Mouse (Mus musculus): ENCODE data around the gene Cald1. TPM values are rescaled to one million over a fixed set of nuclear protein-coding genes. Genes with fewer than 3 reads are reported as not detected.

The Cald1 gene
- polyA plus RNA-seq, 1 experiment from 2014 or later, result 66.1 TPM

DNA sequence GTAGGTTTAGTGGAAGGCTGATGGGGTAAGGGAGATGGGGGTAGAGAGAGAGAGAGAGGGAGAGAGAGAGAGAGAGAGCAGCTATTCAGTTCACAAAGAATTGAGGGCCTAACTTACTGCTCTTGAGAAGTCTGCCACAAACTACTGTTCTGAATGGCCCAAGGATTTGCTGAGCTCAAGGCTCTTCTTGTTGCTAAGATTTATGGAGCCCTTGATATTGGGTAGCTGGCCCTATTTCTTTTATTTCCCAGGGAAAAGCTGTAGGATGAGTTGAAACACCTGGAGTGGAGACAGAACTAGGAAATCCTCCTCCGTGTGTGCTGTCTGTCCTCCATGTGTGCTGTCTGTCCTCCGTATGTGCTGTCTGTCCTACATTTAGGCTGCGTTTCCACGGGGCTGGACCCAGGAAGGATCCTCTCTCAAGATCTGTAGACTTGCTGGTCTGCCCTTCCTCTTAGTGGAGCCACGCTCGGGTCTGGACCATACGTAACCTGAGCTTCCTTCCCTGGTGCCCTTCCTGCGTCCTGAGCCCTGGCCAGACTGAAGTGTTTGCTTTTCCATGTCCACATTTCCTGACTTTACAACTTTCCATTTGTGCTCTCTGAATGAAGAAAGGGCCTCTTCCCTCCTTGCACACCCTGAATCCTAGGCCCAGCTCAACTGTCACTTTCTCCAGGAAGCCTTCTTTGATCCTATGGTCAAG, 131.3 kb downstream of the Cald1 start:
- H3K4me3 ChIP-seq (ENCODE audit: low read length), result no peak overlapping the region
- peaks cover 7% of the 10 kb centered on the region for H3K4me1 ChIP-seq (ENCODE audit: control insufficient read depth, insufficient read depth, low read depth, low read length)
- H3K9me3 ChIP-seq (ENCODE audit: control insufficient read depth, low read length), result no peaks in the 10 kb centered on the region
- H3K4me2 ChIP-seq (ENCODE audit: low read length), result no peak overlapping the region
- H3K36me3 ChIP-seq (ENCODE audit: control insufficient read depth, insufficient read depth, low read length), result no peaks in the 10 kb centered on the region
- ATAC-seq, result no peak
- 85% methylated on average over 8 of the region's 8 CpGs for WGBS
- no peaks in the 10 kb centered on the region for H3K27me3 ChIP-seq (replicated peaks; ENCODE audit: control insufficient read depth, insufficient read depth, low read length)
- H3K27ac ChIP-seq (ENCODE audit: low read depth, low read length), result no peak overlapping the region
- no peak overlapping the region for H3K9ac ChIP-seq (ENCODE audit: low read depth, low read length)

DNA sequence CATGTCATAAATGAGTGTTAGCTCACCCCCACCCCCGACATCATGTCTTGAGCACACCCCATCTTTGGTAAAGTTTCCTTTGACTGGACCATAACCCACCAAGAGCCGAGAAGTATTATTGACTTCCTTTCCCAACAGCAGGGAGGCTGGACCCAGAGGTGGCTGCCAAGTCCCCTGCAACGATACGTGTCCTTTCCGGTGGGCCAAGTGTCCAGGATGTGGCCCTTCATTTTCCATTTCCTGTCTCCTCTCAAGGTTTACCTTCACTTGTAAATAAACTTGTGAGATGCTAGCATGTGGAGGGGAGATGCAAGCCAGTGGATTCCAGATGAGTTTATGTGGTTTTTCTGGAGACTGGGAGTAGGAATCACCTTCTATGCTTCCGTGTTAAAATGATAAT, 132.7 kb downstream of the Cald1 start:
- Histone ChIP-seq H3K9me3 (ENCODE audit: control insufficient read depth, low read length) (no peaks in the 10 kb centered on the region), H3K27me3 (replicated peaks; ENCODE audit: control insufficient read depth, insufficient read depth, low read length) (no peaks in the 10 kb centered on the region), H3K4me2 (ENCODE audit: low read length) (no peak overlapping the region), H3K36me3 (ENCODE audit: control insufficient read depth, insufficient read depth, low read length) (no peaks in the 10 kb centered on the region), H3K27ac (ENCODE audit: low read depth, low read length) (no peak overlapping the region), H3K9ac (ENCODE audit: low read depth, low read length) (no peak overlapping the region), H3K4me3 (ENCODE audit: low read length) (no peak overlapping the region), H3K4me1 (ENCODE audit: control insufficient read depth, insufficient read depth, low read depth, low read length) (peaks cover 7% of the 10 kb centered on the region)
- no peak for ATAC-seq
- WGBS, result 77% methylated on average over 6 of the region's 6 CpGs

DNA sequence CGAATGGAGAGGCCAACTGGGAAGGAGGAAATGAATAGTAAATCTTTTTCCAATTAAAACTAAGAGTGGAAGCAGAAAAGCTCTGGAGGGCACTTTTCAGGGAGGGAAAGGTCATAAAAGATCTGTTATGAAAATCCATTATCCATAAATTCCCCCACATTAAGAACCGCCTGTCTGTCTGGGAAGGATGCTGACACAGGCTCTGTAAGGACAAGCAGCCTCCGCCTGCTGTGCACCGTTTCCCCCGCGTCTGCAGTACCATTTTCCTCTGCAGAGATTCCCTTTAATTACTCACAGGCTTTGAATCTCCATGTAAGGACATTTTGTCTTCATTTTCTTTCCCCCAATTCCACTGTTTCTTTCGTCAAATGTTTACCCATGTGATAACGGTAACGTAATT, 133.2 kb downstream of the Cald1 start:
- no peaks in the 10 kb centered on the region for H3K9me3 ChIP-seq (ENCODE audit: control insufficient read depth, low read length)
- peak overlapping the region; percentile 19; the same call in 1 of the 2 replicates for H3K4me2 ChIP-seq (ENCODE audit: low read length)
- peaks cover 7% of the 10 kb centered on the region for H3K4me1 ChIP-seq (ENCODE audit: control insufficient read depth, insufficient read depth, low read depth, low read length)
- H3K9ac ChIP-seq (ENCODE audit: low read depth, low read length), result no peak overlapping the region
- 57% methylated on average over 9 of the region's 9 CpGs for WGBS
- H3K27me3 ChIP-seq (replicated peaks; ENCODE audit: control insufficient read depth, insufficient read depth, low read length), result no peaks in the 10 kb centered on the region
- peak; percentile 52; the same call in 1 of the 2 replicates for ATAC-seq
- no peak overlapping the region for H3K27ac ChIP-seq (ENCODE audit: low read depth, low read length)
- no peaks in the 10 kb centered on the region for H3K36me3 ChIP-seq (ENCODE audit: control insufficient read depth, insufficient read depth, low read length)
- H3K4me3 ChIP-seq (ENCODE audit: low read length), result no peak overlapping the region

DNA sequence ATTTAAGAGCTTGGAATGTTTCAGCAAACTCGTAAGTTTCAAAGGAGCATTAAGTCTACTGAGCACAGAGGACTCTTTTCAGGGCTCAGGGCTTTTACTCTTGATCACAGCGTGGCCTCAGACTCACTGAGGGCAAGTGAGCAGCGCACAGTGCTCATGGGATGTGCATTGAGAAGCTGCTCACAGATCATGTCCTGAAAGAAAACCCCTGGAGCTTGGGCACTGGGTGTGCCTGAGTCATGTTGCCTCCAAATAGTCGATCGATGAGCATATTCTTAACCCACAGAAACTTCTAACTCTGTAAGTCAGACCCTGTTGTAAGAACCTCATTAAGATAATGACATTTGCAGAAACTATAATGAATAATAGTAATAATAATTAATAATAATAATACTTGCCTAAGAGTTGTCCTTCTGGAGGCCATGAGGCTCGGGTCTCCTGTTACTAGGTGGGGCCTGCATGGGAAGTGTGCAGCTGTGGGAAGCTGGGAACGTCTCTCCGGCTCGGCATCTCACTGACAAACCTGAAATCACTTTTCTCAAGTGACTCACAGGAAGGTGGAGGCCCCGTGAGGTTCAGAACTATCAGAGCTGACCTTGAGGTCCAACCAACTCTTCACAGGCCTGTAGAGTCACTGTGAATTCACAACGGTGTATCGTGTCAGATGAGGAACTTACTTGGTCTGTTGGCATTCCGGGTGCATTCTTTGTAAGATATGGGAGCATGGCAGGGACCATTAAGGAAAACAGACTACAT, 136.8 kb downstream of the Cald1 start:
- Histone ChIP-seq H3K4me3 (ENCODE audit: low read length) (no peak overlapping the region), H3K9me3 (ENCODE audit: control insufficient read depth, low read length) (no peaks in the 10 kb centered on the region), H3K4me1 (ENCODE audit: control insufficient read depth, insufficient read depth, low read depth, low read length) (peaks cover 7% of the 10 kb centered on the region), H3K9ac (ENCODE audit: low read depth, low read length) (no peak overlapping the region), H3K36me3 (ENCODE audit: control insufficient read depth, insufficient read depth, low read length) (no peaks in the 10 kb centered on the region), H3K27ac (ENCODE audit: low read depth, low read length) (no peak overlapping the region), H3K4me2 (ENCODE audit: low read length) (no peak overlapping the region), H3K27me3 (replicated peaks; ENCODE audit: control insufficient read depth, insufficient read depth, low read length) (no peaks in the 10 kb centered on the region)
- no peak for ATAC-seq
- 88% methylated on average over 13 of the region's 13 CpGs for WGBS

DNA sequence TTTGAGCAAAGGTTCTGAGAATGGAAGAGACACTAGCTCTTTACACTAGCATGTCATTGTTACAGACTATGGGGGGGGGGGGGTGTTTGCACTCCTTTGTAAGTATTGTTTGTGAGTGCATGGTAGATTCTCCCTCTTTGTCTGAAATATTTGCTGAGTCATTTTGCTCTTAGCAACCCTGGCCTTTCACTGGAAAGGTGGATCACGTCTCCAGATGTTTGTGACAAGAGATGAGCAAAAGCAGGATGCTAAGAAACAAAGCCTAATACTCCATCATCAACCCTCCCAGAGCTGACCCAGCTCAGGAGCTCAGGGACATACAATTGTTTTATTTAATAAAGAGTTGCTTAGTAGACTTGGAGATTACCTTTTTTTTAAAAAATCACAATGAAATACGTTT, 138.6 kb downstream of the Cald1 start:
- WGBS, result 63% methylated on average over 2 of the region's 2 CpGs
- Histone ChIP-seq H3K9ac (ENCODE audit: low read depth, low read length) (no peak overlapping the region), H3K4me3 (ENCODE audit: low read length) (no peak overlapping the region), H3K4me1 (ENCODE audit: control insufficient read depth, insufficient read depth, low read depth, low read length) (no peaks in the 10 kb centered on the region), H3K27me3 (replicated peaks; ENCODE audit: control insufficient read depth, insufficient read depth, low read length) (no peaks in the 10 kb centered on the region), H3K9me3 (ENCODE audit: control insufficient read depth, low read length) (no peaks in the 10 kb centered on the region), H3K36me3 (ENCODE audit: control insufficient read depth, insufficient read depth, low read length) (no peaks in the 10 kb centered on the region), H3K27ac (ENCODE audit: low read depth, low read length) (no peak overlapping the region), H3K4me2 (ENCODE audit: low read length) (no peak overlapping the region)
- no peak for ATAC-seq

DNA sequence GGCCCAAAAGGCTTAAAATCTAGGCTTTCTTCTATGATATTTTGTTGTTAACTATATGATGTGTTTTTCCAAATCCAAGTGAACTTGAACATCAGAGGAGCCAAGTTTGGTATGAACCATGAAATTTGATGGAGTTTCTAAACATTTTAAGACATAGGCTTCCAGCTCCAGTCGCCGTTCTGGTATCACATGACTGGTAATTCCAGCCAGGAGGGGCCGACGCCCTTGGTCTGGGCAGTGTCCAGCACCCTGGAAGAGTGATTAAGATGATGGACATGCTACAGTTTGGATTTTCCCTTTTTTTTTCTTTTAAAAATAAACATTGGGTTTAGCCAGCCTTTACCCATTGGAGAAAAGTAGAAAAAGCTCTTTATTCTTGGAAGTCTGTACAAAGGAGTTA, 145.6 kb downstream of the Cald1 start:
- Histone ChIP-seq H3K4me3 (ENCODE audit: low read length) (no peak overlapping the region), H3K9ac (ENCODE audit: low read depth, low read length) (no peak overlapping the region), H3K27me3 (replicated peaks; ENCODE audit: control insufficient read depth, insufficient read depth, low read length) (no peaks in the 10 kb centered on the region), H3K36me3 (ENCODE audit: control insufficient read depth, insufficient read depth, low read length) (no peaks in the 10 kb centered on the region; the same call in 1 of the 2 replicates), H3K9me3 (ENCODE audit: control insufficient read depth, low read length) (no peaks in the 10 kb centered on the region), H3K4me2 (ENCODE audit: low read length) (no peak overlapping the region), H3K4me1 (ENCODE audit: control insufficient read depth, insufficient read depth, low read depth, low read length) (no peaks in the 10 kb centered on the region), H3K27ac (ENCODE audit: low read depth, low read length) (no peak overlapping the region)
- no peak for ATAC-seq
- 79% methylated on average over 4 of the region's 4 CpGs for WGBS

DNA sequence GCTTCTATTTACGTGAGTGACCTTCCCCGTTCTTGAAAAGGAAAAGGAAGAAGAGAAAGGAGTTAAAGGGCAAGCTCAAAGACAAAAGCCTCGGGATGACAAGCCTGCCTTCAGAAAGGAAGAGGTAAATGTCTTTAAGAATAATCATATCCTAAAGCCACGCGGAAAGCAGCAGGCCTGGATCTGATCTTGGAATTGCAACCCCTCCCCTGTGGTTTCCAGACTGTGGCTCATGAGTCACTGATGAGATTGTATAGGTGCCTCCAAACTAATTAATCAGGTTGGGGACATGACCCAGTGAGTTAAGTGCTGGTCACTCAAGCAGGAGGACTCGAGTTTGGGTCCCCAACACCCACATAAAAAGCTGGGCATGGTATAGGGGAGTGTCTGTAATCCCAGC, 149.5 kb downstream of the Cald1 start:
- Histone ChIP-seq H3K4me3 (ENCODE audit: low read length) (no peak overlapping the region), H3K9ac (ENCODE audit: low read depth, low read length) (no peak overlapping the region), H3K27me3 (replicated peaks; ENCODE audit: control insufficient read depth, insufficient read depth, low read length) (no peaks in the 10 kb centered on the region), H3K4me1 (ENCODE audit: control insufficient read depth, insufficient read depth, low read depth, low read length) (no peaks in the 10 kb centered on the region), H3K4me2 (ENCODE audit: low read length) (no peak overlapping the region), H3K27ac (ENCODE audit: low read depth, low read length) (no peak overlapping the region), H3K36me3 (ENCODE audit: control insufficient read depth, insufficient read depth, low read length) (no peaks in the 10 kb centered on the region; the same call in 1 of the 2 replicates), H3K9me3 (ENCODE audit: control insufficient read depth, low read length) (no peaks in the 10 kb centered on the region)
- 73% methylated on average over 6 of the region's 6 CpGs for WGBS
- no peak for ATAC-seq

DNA sequence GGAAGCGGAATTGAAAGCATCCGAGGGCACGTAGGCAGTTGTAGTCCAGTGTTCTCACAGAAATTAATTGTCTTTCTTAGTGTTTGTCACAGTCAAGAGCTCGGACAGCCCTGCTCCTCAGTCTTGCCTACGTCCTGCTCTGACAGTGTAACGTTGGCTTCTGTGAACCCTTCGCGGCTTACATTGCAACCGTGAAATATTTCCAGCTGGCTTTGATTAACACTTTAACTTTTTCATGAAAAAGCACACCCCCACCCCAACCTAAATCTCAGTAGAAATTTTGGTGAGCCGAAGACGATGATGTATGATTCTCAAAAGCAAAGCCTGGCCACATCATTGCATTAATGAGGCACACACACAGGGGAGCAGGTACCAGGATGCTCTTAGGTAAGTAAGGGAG, 150.3 kb downstream of the Cald1 start:
- no peaks in the 10 kb centered on the region; the same call in 1 of the 2 replicates for H3K36me3 ChIP-seq (ENCODE audit: control insufficient read depth, insufficient read depth, low read length)
- no peaks in the 10 kb centered on the region for H3K4me1 ChIP-seq (ENCODE audit: control insufficient read depth, insufficient read depth, low read depth, low read length)
- H3K27ac ChIP-seq (ENCODE audit: low read depth, low read length), result no peak overlapping the region
- H3K9me3 ChIP-seq (ENCODE audit: control insufficient read depth, low read length), result no peaks in the 10 kb centered on the region
- WGBS, result 89% methylated on average over 11 of the region's 11 CpGs
- H3K27me3 ChIP-seq (replicated peaks; ENCODE audit: control insufficient read depth, insufficient read depth, low read length), result no peaks in the 10 kb centered on the region
- no peak for ATAC-seq
- no peak overlapping the region for H3K4me2 ChIP-seq (ENCODE audit: low read length)
- H3K9ac ChIP-seq (ENCODE audit: low read depth, low read length), result no peak overlapping the region
- H3K4me3 ChIP-seq (ENCODE audit: low read length), result no peak overlapping the region

DNA sequence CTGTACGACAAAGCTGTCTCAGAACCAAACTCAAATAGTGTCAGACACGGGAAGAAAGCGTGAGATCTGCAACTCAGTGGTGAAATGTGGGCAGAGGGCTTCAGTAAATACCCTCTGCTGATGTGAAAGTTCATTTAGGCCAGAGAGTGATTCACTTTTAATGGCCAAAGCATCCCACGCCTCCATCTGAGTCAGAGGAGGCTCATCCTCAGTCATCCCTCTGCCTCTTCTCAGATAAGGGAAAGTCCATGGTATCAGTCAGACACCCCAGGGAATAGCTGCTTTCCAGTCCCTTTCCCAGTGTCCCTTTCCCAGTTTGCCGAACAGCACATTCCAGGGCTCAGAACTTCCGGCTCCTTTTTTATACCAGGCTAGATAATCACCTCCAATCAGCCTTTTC, 151.2 kb downstream of the Cald1 start:
- H3K4me1 ChIP-seq (ENCODE audit: control insufficient read depth, insufficient read depth, low read depth, low read length), result no peaks in the 10 kb centered on the region
- H3K9me3 ChIP-seq (ENCODE audit: control insufficient read depth, low read length), result no peaks in the 10 kb centered on the region
- no peak for ATAC-seq
- no peaks in the 10 kb centered on the region for H3K27me3 ChIP-seq (replicated peaks; ENCODE audit: control insufficient read depth, insufficient read depth, low read length)
- H3K4me3 ChIP-seq (ENCODE audit: low read length), result no peak overlapping the region
- no peak overlapping the region for H3K4me2 ChIP-seq (ENCODE audit: low read length)
- H3K36me3 ChIP-seq (ENCODE audit: control insufficient read depth, insufficient read depth, low read length), result no peaks in the 10 kb centered on the region
- 87% methylated on average over 6 of the region's 6 CpGs for WGBS
- H3K27ac ChIP-seq (ENCODE audit: low read depth, low read length), result no peak overlapping the region
- no peak overlapping the region for H3K9ac ChIP-seq (ENCODE audit: low read depth, low read length)
